Mouse (Mus musculus): ENCODE measurements around the gene Ifnlr1.
"Not testable (repeated sequence)": the region's sequence is repeated elsewhere in the genome, so short reads cannot be mapped to it uniquely, and the experiment has no call there.

The Ifnlr1 gene

DNA sequence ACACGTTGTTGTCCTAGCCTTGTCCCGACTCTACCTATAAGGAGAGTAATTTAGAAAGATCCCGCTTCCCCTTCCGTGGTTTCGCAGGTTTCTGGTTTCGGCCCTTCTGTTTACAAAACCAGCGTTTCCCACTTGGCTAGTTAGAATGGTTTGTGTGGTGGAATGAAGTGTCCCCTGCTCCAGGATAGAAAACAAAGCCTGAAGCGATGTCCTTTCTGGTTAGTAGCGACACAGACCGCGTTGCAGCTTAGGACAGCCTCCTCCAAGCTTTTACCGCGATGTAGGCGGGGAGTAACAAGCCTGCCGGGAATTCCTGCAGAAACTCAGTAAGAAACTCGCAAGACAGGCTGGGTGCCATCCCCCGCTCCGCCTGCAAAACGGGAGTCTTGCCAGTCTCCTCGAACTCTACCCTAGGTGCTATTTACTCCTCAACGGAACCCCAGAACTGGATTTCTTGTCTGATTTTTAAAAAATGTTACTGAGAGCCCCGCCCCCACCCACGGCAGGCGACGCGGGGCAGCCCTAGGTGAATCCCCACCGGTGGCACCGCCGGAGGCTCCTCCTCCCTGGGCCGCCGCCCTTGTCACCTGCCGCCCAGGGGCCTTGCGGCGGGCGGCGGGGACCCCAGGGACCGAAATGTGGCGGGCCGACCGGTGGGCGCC, at the start of gene Ifnlr1:
Gene Ifnlr1, plus strand, starts transcription at position 382 of the 662 bp plus-strand sequence.
- Histone ChIP-seq H3K27me3 (ENCODE audit: insufficient read depth, low read length) (peaks cover 46% of the 10 kb centered on the region), H3K4me3 (replicated peaks; ENCODE audit: low read length) (peak within 1 kb of the TSS; percentile 84), H3K9me3 (ENCODE audit: low read length) (no peaks in the 10 kb centered on the region), H3K4me1 (replicated peaks; ENCODE audit: low read depth, low read length) (peaks cover 48% of the 10 kb centered on the region), H3K36me3 (ENCODE audit: insufficient read depth, low read length) (no peaks in the 10 kb centered on the region)
- TF ChIP-seq NANOG (IDR thresholded peaks at IDR 0.05; ENCODE audit: borderline replicate concordance, low read length) (no peak), POU5F1 (IDR thresholded peaks at IDR 0.05; ENCODE audit: borderline replicate concordance, low read length) (no peak), CTCF (conservative IDR thresholded peaks at IDR 0.05; ENCODE audit: low read length) (no peak)

DNA sequence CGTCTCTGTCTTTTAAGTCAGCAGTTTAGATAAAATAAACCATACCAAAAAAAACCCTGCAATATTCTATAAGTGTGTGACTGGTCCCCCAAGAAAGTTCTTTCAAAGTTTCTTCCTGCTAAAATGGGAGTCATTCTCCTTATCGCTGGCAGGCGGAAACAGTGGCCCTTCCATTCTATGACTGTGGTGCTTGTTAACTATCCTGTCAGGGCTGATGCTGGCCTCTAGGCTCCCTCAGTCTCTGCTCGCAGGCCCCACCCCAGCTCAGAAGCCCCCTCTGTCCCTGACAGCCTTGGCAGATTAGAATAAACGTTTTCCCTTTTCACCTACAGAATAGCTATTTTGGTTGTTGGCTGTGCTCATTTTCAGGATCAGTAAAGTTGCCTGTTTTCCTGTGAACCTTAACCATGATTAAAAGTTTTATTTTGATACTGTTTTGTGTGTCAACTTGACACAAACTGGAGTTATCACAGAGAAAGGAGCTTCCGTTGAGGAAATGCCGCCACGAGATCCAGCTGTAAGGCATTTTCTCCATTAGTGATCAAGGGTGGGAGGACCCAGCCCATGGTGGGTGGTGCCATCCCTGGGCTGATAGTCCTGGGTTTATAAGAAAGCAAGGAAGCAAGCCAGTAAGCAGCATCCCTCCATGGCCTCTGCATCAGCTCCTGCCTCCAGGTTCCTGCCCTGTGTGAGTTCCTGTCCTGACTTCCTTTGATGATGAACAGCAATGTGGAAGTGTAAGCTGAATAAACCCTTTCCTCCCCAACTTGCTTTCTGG, 44.6 kb upstream of the Ifnlr1 start:
- H3K9me3 ChIP-seq (ENCODE audit: low read length); H3K36me3 ChIP-seq (ENCODE audit: insufficient read depth, low read length); H3K4me3 ChIP-seq (replicated peaks; ENCODE audit: low read length); H3K27me3 ChIP-seq (ENCODE audit: insufficient read depth, low read length): not testable (repeated sequence)
- peaks cover 22% of the 10 kb centered on the region for H3K4me1 ChIP-seq (replicated peaks; ENCODE audit: low read depth, low read length)

DNA sequence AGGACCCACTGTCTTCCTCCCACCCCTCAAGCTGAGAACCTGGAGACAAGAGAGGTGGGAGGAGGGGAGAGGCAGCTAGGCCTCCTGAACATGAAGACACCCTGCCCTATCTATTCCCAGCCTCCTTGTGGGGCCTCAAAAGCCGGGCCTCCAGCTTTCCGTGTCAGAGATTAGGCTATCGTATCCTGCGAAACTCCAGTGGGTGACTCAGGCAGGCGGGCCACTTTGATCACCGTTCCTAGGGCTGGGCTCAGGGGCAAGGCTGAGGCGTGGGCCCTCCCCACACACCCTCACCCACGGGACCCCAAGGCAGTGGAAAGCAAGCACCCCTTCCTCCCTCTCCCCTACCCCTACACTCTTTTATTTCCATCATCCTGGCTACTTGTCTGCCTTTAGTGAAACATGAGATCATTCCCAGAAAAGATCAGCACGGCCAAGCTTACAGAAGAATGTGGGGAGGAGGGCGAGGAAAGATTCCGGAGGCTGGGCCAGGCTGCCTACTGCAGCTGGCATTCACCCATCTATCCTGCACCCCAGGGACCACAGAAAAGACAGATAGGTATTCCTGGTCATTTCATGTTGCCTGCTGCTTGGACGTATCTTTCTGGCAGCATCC, 41.0 kb upstream of the Ifnlr1 start:
- Histone ChIP-seq H3K9me3 (ENCODE audit: low read length) (no peaks in the 10 kb centered on the region), H3K4me1 (replicated peaks; ENCODE audit: low read depth, low read length) (peaks cover 38% of the 10 kb centered on the region), H3K36me3 (ENCODE audit: insufficient read depth, low read length) (no peaks in the 10 kb centered on the region), H3K27me3 (ENCODE audit: insufficient read depth, low read length) (peaks cover 30% of the 10 kb centered on the region), H3K4me3 (replicated peaks; ENCODE audit: low read length) (no peak overlapping the region)
- TF ChIP-seq CTCF (conservative IDR thresholded peaks at IDR 0.05; ENCODE audit: low read length) (no peak), NANOG (IDR thresholded peaks at IDR 0.05; ENCODE audit: borderline replicate concordance, low read length) (no peak), POU5F1 (IDR thresholded peaks at IDR 0.05; ENCODE audit: borderline replicate concordance, low read length) (no peak)

DNA sequence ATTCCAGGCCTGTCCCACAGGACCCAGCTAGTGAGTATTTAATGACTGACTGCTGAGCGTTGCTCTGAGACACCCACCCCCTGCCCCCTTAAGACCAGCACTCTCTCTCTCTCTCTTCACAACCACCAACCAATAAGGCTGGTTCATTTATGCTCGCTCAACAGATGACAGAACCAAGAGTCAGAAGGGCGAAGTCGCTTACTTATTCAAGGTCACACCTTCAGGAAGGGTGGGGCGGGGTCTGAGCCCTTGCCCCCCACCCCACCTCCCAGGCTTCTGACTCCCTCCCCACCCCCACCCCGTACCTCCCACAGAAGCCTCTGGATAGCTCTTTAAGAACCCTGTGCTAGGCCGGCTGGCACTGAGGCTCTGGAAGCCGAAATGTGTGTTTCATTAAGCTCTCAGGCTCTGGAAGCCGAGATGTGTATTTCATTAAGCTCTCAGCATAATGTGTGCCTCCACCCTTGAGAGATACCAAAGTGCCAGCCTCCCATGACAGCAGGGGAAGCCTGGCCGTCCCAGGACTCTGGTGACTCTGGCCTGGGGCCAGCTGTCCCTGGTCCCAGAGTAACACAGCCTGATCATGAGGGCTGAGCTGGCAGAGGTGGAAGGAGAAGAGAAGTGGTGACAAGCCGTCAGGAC, 33.0 kb upstream of the Ifnlr1 start:
- TF ChIP-seq POU5F1 (IDR thresholded peaks at IDR 0.05; ENCODE audit: borderline replicate concordance, low read length) (no peak), CTCF (conservative IDR thresholded peaks at IDR 0.05; ENCODE audit: low read length) (no peak), NANOG (IDR thresholded peaks at IDR 0.05; ENCODE audit: borderline replicate concordance, low read length) (no peak)
- Histone ChIP-seq H3K9me3 (ENCODE audit: low read length) (no peaks in the 10 kb centered on the region), H3K36me3 (ENCODE audit: insufficient read depth, low read length) (no peaks in the 10 kb centered on the region)

DNA sequence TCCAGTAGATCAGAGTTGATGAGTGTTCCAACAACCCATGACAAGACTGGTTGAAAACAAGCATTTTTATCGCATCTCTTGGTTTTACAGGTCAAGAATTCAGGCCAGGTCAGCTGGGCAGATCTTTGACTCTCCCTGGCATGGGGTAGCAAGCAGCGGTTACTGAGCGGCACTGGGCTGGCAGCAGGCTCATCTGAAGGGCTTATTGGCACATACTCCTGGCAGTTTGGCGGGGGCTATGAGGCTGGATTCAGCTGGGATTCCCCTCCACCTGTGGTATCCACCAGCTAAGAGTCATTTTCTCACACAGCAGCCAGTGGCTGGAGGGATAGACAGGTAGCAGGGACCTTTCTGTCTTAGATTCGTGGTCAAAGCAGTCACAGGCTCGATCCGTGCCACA, 32.1 kb upstream of the Ifnlr1 start:
- H3K36me3 ChIP-seq (ENCODE audit: insufficient read depth, low read length) = no peaks in the 10 kb centered on the region
- H3K4me3 ChIP-seq (replicated peaks; ENCODE audit: low read length) = peak overlapping the region; percentile 43; the same call in 1 of the 2 replicates
- TF ChIP-seq POU5F1 (IDR thresholded peaks at IDR 0.05; ENCODE audit: borderline replicate concordance, low read length) = no peak
- H3K27me3 ChIP-seq (ENCODE audit: insufficient read depth, low read length) = peaks cover 35% of the 10 kb centered on the region
- H3K9me3 ChIP-seq (ENCODE audit: low read length) = no peaks in the 10 kb centered on the region
- H3K4me1 ChIP-seq (replicated peaks; ENCODE audit: low read depth, low read length) = peaks cover 69% of the 10 kb centered on the region

More for the DNA sequence above, 33.0 kb upstream of the Ifnlr1 start:
- Histone ChIP-seq H3K4me1 (replicated peaks; ENCODE audit: low read depth, low read length) (peaks cover 66% of the 10 kb centered on the region), H3K4me3 (replicated peaks; ENCODE audit: low read length) (0 out of 2 replicates have a peak overlapping the region, but pooled peaks have one; percentile 43), H3K27me3 (ENCODE audit: insufficient read depth, low read length) (peaks cover 43% of the 10 kb centered on the region)

DNA sequence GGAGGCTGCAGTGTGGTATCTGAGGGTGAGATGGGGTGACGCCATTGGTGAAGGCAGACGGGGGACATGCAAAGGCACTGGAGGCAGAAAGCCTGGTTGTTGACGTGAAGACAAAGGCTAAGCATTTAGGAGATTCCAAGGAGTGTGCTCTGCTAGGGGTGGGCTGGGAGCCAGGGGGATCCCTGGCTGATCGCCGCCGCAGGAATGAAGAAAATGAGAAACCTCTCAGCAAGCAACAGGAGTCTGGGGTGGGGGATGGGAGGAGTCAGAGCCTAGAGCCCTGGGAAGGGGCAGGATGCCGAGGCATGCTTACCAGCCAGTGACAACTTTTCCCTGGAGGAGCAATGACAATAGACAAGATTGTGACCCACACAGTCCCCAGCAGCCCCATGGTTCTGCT, 30.6 kb upstream of the Ifnlr1 start:
- Histone ChIP-seq H3K4me1 (replicated peaks; ENCODE audit: low read depth, low read length) (peaks cover 63% of the 10 kb centered on the region), H3K27me3 (ENCODE audit: insufficient read depth, low read length) (peaks cover 25% of the 10 kb centered on the region), H3K4me3 (replicated peaks; ENCODE audit: low read length) (peak overlapping the region; percentile 20), H3K36me3 (ENCODE audit: insufficient read depth, low read length) (no peaks in the 10 kb centered on the region), H3K9me3 (ENCODE audit: low read length) (no peaks in the 10 kb centered on the region)
- TF ChIP-seq NANOG (IDR thresholded peaks at IDR 0.05; ENCODE audit: borderline replicate concordance, low read length) (no peak), POU5F1 (IDR thresholded peaks at IDR 0.05; ENCODE audit: borderline replicate concordance, low read length) (no peak), CTCF (conservative IDR thresholded peaks at IDR 0.05; ENCODE audit: low read length) (no peak)

DNA sequence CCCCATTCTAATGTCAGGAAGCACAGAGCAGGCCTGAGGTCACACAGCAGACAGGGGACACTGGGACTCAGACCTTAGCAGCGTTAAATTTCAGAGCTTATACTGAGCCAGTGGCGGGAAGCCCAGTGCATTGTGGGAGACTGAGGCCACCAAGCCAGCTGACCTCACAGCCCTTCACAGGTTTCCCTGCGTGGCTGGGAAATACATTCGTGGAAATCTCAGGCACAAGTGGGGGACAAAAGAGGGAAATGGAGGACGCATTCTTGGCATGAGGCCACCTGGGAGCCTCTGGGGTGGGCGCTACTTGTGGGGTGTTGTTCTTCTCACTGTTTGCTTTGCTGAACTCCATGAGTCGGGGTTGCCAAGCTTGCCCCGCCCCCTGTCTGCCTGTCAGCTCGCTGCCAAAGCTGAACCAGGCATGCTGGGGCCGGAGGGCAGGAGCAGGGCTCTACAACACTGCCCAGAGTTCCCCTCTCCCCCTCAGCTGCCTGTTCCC, 29.9 kb upstream of the Ifnlr1 start:
- Histone ChIP-seq H3K9me3 (ENCODE audit: low read length) (no peaks in the 10 kb centered on the region), H3K27me3 (ENCODE audit: insufficient read depth, low read length) (peaks cover 25% of the 10 kb centered on the region), H3K4me3 (replicated peaks; ENCODE audit: low read length) (peak overlapping the region; percentile 20; the same call in 1 of the 2 replicates), H3K36me3 (ENCODE audit: insufficient read depth, low read length) (no peaks in the 10 kb centered on the region), H3K4me1 (replicated peaks; ENCODE audit: low read depth, low read length) (peaks cover 62% of the 10 kb centered on the region)
- no peak for TF ChIP-seq POU5F1 (IDR thresholded peaks at IDR 0.05; ENCODE audit: borderline replicate concordance, low read length)
- no peak for TF ChIP-seq NANOG (IDR thresholded peaks at IDR 0.05; ENCODE audit: borderline replicate concordance, low read length)
- TF ChIP-seq CTCF (conservative IDR thresholded peaks at IDR 0.05; ENCODE audit: low read length) = no peak

DNA sequence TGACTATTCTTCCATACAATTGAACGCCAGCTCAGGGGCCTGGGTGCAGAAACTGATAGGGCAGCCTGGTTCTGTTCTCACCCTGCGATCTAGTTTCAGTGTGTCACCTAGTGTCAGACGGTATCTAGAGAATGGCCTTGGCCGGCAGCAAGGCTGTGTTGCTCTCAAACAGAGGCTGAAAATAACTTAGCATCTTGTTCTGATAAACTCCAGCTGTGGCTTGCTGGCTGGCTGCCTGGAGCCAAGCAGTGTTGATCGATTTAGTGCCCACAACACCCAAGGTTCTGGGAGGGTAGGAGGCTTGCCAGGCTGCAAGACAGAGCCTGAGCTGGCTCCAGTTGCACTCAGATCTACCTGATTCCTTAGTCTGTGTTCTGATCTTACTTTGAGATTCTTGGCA, 27.6 kb upstream of the Ifnlr1 start:
- H3K9me3 ChIP-seq (ENCODE audit: low read length) = no peaks in the 10 kb centered on the region
- no peaks in the 10 kb centered on the region for H3K36me3 ChIP-seq (ENCODE audit: insufficient read depth, low read length)
- no peak overlapping the region for H3K4me3 ChIP-seq (replicated peaks; ENCODE audit: low read length)
- H3K4me1 ChIP-seq (replicated peaks; ENCODE audit: low read depth, low read length) = peaks cover 62% of the 10 kb centered on the region
- H3K27me3 ChIP-seq (ENCODE audit: insufficient read depth, low read length) = peaks cover 23% of the 10 kb centered on the region
- TF ChIP-seq NANOG (IDR thresholded peaks at IDR 0.05; ENCODE audit: borderline replicate concordance, low read length) (no peak), POU5F1 (IDR thresholded peaks at IDR 0.05; ENCODE audit: borderline replicate concordance, low read length) (no peak), CTCF (conservative IDR thresholded peaks at IDR 0.05; ENCODE audit: low read length) (no peak)

Data from E14TG2a.4 (cell line).